Mouse (Mus musculus) limb, embryonic 13.5 days (tissue): ENCODE results near the gene Tceanc2. TPM values are rescaled to one million over a fixed set of nuclear protein-coding genes. Genes with fewer than 3 reads are reported as not detected.

ENCODE experiments used
- ATAC-seq: fragments of 200-750 bp; cut with Nextera tagmentation; 2 replicates; pipeline ENCODE4 v1.8.0; 2017; ENCODE audit warnings: low read depth, moderate number of reproducible peaks, moderate TSS enrichment; ENCODE audit not compliant: low FRiP score
- H3K27ac ChIP-seq: fragments of 300-500 bp; sonication (generic); 2 replicates; pipeline ENCODE4 v1.5.1; 2015; ENCODE audit warnings: inconsistent platforms, mild to moderate bottlenecking, moderate library complexity
- H3K27me3 ChIP-seq: fragments of 300-500 bp; sonication (generic); 2 replicates; pipeline ENCODE4 v1.6.1; 2015; ENCODE audit warnings: mild to moderate bottlenecking, inconsistent platforms
- H3K36me3 ChIP-seq: fragments of 300-500 bp; sonication (generic); 2 replicates; pipeline ENCODE4 v1.6.1; 2015; ENCODE audit warnings: inconsistent platforms, mild to moderate bottlenecking, moderate library complexity
- H3K4me1 ChIP-seq: fragments of 300-500 bp; sonication (generic); 2 replicates; pipeline ENCODE4 v1.6.1; 2015; ENCODE audit warnings: inconsistent platforms
- H3K4me2 ChIP-seq: fragments of 300-500 bp; sonication (generic); replicated peaks from 2 replicates; pipeline ENCODE4 v1.6.1; 2015; ENCODE audit warnings: inconsistent platforms, mild to moderate bottlenecking, moderate library complexity
- H3K4me3 ChIP-seq: fragments of 300-500 bp; sonication (generic); 2 replicates; pipeline ENCODE4 v1.5.1; 2015; ENCODE audit warnings: moderate library complexity, mild to moderate bottlenecking, inconsistent platforms
- H3K9ac ChIP-seq: fragments of 300-500 bp; sonication (generic); 2 replicates; pipeline ENCODE4 v1.6.1; 2015; ENCODE audit warnings: mild to moderate bottlenecking, inconsistent platforms
- H3K9me3 ChIP-seq: fragments of 300-500 bp; sonication (generic); 2 replicates; pipeline ENCODE4 v1.6.1; 2016; ENCODE audit warnings: inconsistent platforms
- WGBS: fragments of 180-500 bp; shearing (Covaris S2); methylation state at CpG from one replicate; pipeline ENCODE4 v1.1.7; 2015; 5-methylcytosine and 5-hydroxymethylcytosine counted together
- polyA plus RNA-seq: library from polyadenylated mRNA; unstranded; fragments of >200 nt; fragmentation: Nextera tagmentation; extraction: Ambion mirVana; gene quantifications from 2 replicates; pipeline ENCODE4 v1.2.1, GENCODE M21; 2015

Gene Tceanc2
- polyA plus RNA-seq, 1 experiment from 2014 or later: 32.7 TPM

GRCm38 (mm10) chr4:107203001-107203400, 24.1 kb upstream of the Tceanc2 start:
- Histone ChIP-seq H3K9me3 (no peaks in the 10 kb centered on the region), H3K27ac (no peak overlapping the region), H3K4me1 (no peaks in the 10 kb centered on the region), H3K4me3 (no peak overlapping the region), H3K4me2 (no peak overlapping the region), H3K36me3 (peaks cover 94% of the 10 kb centered on the region), H3K27me3 (no peaks in the 10 kb centered on the region), H3K9ac (no peak overlapping the region)
- 89% methylated on average over 7 of the region's 7 CpGs for WGBS
- no peak for ATAC-seq

DNA sequence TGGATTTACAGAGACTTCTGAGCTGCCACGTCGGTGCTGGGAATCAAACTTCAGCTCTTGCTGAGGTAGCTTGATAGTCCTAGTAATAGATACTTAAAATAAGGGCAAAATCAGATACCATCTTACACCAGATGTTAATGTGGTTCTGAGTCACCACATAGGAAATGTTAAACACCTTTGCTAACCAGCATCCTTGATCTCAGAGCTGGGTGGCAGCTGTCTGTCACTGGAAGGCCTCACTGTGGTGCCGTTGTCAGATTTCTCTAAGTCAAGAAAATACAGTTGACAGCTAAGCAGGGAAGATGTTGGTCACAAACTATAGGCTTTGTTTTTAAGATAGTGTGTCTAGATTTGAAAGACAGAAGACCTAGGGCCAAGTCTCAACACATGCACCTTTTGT, 22.9 kb upstream of the Tceanc2 start:
- 96% methylated on average over 3 of the region's 3 CpGs for WGBS
- Histone ChIP-seq H3K9me3 (no peaks in the 10 kb centered on the region), H3K4me3 (no peak overlapping the region), H3K27me3 (no peaks in the 10 kb centered on the region), H3K4me1 (no peaks in the 10 kb centered on the region), H3K9ac (no peak overlapping the region), H3K4me2 (no peak overlapping the region), H3K36me3 (peaks cover 95% of the 10 kb centered on the region), H3K27ac (no peak overlapping the region)
- ATAC-seq: no peak

GRCm38 (mm10) chr4:107198072-107198471, 19.2 kb upstream of the Tceanc2 start:
- Histone ChIP-seq H3K27me3 (no peaks in the 10 kb centered on the region), H3K4me2 (no peak overlapping the region), H3K36me3 (peaks cover 90% of the 10 kb centered on the region), H3K9me3 (no peaks in the 10 kb centered on the region), H3K9ac (no peak overlapping the region), H3K4me1 (no peaks in the 10 kb centered on the region), H3K27ac (no peak overlapping the region), H3K4me3 (no peak overlapping the region)
- ATAC-seq: no peak
- WGBS: 91% methylated on average over 5 of the region's 5 CpGs

- WGBS: 85% methylated on average over 2 of the region's 2 CpGs
- H3K4me1 ChIP-seq: no peaks in the 10 kb centered on the region
- no peak for ATAC-seq
Observed at GRCm38 (mm10) chr4:107196454-107196853, 17.5 kb upstream of the Tceanc2 start.

DNA sequence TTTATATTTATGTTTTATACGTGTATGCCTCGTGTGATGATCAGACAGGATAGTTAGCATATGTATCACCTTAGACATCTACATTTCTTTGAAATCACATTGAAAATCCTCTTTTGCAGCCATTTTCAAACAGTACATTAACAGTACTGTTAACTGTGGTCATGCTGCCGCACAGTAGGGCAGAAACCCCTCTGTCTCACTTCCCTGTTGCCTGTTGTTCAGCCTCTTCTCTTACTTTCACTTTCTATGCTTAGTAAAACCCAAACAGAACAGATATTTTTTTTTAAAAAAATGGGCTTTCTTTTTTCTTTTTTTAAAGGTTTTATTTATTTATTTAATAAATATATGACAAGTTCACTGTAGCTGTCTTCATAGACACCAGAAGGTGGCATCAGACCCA, 14.9 kb upstream of the Tceanc2 start:
- ATAC-seq: no peak
- Histone ChIP-seq H3K4me1 (no peaks in the 10 kb centered on the region), H3K27ac (no peak overlapping the region), H3K9me3 (no peaks in the 10 kb centered on the region), H3K4me2 (no peak overlapping the region), H3K36me3 (peaks cover 83% of the 10 kb centered on the region), H3K27me3 (no peaks in the 10 kb centered on the region), H3K4me3 (no peak overlapping the region), H3K9ac (no peak overlapping the region)
- WGBS: 94% methylated on average over 3 of the region's 3 CpGs

More at GRCm38 (mm10) chr4:107196454-107196853, 17.5 kb upstream of the Tceanc2 start:
- peaks cover 86% of the 10 kb centered on the region for H3K36me3 ChIP-seq
- H3K27me3 ChIP-seq: no peaks in the 10 kb centered on the region
- no peak overlapping the region for H3K9ac ChIP-seq
- H3K9me3 ChIP-seq: no peaks in the 10 kb centered on the region
- no peak overlapping the region for H3K27ac ChIP-seq
- H3K4me2 ChIP-seq: no peak overlapping the region
- no peak overlapping the region for H3K4me3 ChIP-seq

DNA sequence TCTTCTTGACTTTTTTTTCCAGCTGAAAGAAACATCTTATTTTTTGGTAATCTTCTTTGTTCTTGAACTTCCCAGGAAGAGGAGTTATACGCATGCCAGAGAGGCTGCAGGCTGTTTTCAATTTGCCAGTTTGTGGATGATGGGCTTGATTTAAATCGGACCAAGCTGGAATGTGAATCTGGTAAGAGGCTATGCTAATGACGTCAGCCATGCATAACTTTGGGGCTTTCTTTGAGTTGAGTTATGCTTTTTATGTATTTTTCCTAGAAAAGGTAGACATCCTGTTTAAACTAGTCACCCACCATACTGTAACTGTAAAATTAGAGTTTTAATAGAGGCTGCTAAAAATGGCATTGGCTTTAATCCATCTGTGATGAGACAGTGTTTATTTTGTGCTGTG, 6.8 kb upstream of the Tceanc2 start:
- ATAC-seq: 0 out of 2 replicates have a peak, but pooled peaks have one; percentile 32
- Histone ChIP-seq H3K4me2 (no peak overlapping the region), H3K9ac (no peak overlapping the region), H3K27me3 (no peaks in the 10 kb centered on the region), H3K4me1 (peaks cover 34% of the 10 kb centered on the region), H3K27ac (peak overlapping the region; percentile 48; the same call in 1 of the 2 replicates), H3K9me3 (no peaks in the 10 kb centered on the region), H3K4me3 (no peak overlapping the region), H3K36me3 (peaks cover 46% of the 10 kb centered on the region)
- 21% methylated on average over 3 of the region's 3 CpGs for WGBS

- 84% methylated on average over 4 of the region's 4 CpGs for WGBS
- no peaks in the 10 kb centered on the region for H3K9me3 ChIP-seq
- H3K36me3 ChIP-seq: peaks cover 23% of the 10 kb centered on the region
- no peak overlapping the region for H3K27ac ChIP-seq
- H3K4me2 ChIP-seq: no peak overlapping the region
- no peak for ATAC-seq
- H3K4me1 ChIP-seq: peaks cover 46% of the 10 kb centered on the region
- H3K4me3 ChIP-seq: no peak overlapping the region
- H3K9ac ChIP-seq: no peak overlapping the region
- H3K27me3 ChIP-seq: no peaks in the 10 kb centered on the region
Observed at GRCm38 (mm10) chr4:107183203-107183602, 4.3 kb upstream of the Tceanc2 start.

- Histone ChIP-seq H3K27ac (no peak overlapping the region), H3K36me3 (peaks cover 19% of the 10 kb centered on the region), H3K4me1 (peaks cover 46% of the 10 kb centered on the region), H3K9ac (no peak overlapping the region), H3K27me3 (no peaks in the 10 kb centered on the region), H3K4me2 (no peak overlapping the region), H3K9me3 (no peaks in the 10 kb centered on the region), H3K4me3 (no peak overlapping the region)
- no peak for ATAC-seq
- WGBS: 46% methylated on average over 2 of the region's 2 CpGs
Observed at GRCm38 (mm10) chr4:107182796-107183195, 3.9 kb upstream of the Tceanc2 start.

GRCm38 (mm10) chr4:107181866-107182265, 3.0 kb upstream of the Tceanc2 start:
- no peak overlapping the region for H3K4me3 ChIP-seq
- no peak for ATAC-seq
- H3K4me2 ChIP-seq: no peak overlapping the region
- H3K27me3 ChIP-seq: no peaks in the 10 kb centered on the region
- WGBS: 82% methylated on average over 6 of the region's 6 CpGs
- no peak overlapping the region for H3K27ac ChIP-seq
- H3K4me1 ChIP-seq: peaks cover 56% of the 10 kb centered on the region
- no peaks in the 10 kb centered on the region for H3K9me3 ChIP-seq
- H3K36me3 ChIP-seq: peaks cover 11% of the 10 kb centered on the region
- H3K9ac ChIP-seq: no peak overlapping the region

- no peak for ATAC-seq
- H3K4me2 ChIP-seq: no peak overlapping the region
Observed at GRCm38 (mm10) chr4:107180746-107181145, 1.8 kb upstream of the Tceanc2 start.

GRCm38 (mm10) chr4:107179561-107179960, 645 bp upstream of the Tceanc2 start:
- Histone ChIP-seq H3K27me3 (no peaks in the 10 kb centered on the region), H3K36me3 (peaks cover 9% of the 10 kb centered on the region), H3K4me2 (peak overlapping the region; percentile 81), H3K4me1 (peaks cover 42% of the 10 kb centered on the region), H3K27ac (peak overlapping the region; percentile 96; the same call in 1 of the 2 replicates), H3K9ac (peak overlapping the region; percentile 93), H3K9me3 (no peaks in the 10 kb centered on the region), H3K4me3 (peak overlapping the region; percentile 96)
- WGBS: 2% methylated on average over 8 of the region's 8 CpGs
- ATAC-seq: no peak

More at GRCm38 (mm10) chr4:107180746-107181145, 1.8 kb upstream of the Tceanc2 start:
- no peak overlapping the region for H3K9ac ChIP-seq
- no peak overlapping the region for H3K27ac ChIP-seq
- peaks cover 50% of the 10 kb centered on the region for H3K4me1 ChIP-seq
- no peaks in the 10 kb centered on the region for H3K27me3 ChIP-seq
- H3K36me3 ChIP-seq: peaks cover under 1% of the 10 kb centered on the region; the same call in 1 of the 2 replicates
- peak overlapping the region; percentile 96; the same call in 1 of the 2 replicates for H3K4me3 ChIP-seq
- no peaks in the 10 kb centered on the region for H3K9me3 ChIP-seq

DNA sequence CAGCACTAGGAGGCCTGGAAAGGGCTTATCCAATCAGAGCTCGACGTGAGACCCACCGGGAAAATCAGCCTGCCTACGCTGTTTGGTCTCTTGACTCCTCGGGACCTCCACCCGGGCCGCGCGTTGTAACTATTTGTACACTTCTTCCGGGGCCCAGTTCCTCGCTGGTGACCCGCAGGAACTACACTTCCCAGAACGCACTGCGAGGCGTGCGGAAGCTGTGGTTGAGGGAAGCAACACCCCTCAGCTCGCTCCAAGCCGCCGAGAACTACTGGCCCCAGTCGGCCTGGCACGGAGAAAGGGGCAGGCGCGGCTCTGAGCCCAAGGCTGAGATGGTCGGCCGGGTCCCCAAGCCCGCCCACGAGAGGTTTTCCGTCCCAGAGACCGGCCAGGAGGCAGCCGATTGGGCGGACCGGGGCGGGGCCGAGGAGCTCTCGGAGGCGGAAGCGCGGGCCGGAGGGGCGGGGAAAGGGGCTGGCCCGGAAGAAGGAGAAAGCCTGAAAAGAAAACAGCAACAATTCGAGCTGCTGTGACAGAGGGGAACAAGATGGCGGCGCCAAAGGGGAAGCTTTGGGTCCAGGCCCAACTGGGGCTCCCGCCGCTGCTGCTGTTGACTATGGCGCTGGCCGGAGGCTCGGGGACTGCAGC, 610 bp downstream of the Tceanc2 start, which contains the start of gene Tmem59:
Gene Tmem59, plus strand, starts transcription at position 218 of the 648 bp plus-strand sequence.
- H3K27me3 ChIP-seq: no peaks in the 10 kb centered on the region
- under 1% methylated on average over 48 of the region's 49 CpGs for WGBS
- H3K36me3 ChIP-seq: peaks cover 17% of the 10 kb centered on the region

GRCm38 (mm10) chr4:107177506-107177905, 1.4 kb downstream of the Tceanc2 start:
- Histone ChIP-seq H3K9me3 (no peaks in the 10 kb centered on the region), H3K27me3 (no peaks in the 10 kb centered on the region), H3K4me2 (peak overlapping the region; percentile 81), H3K9ac (peak overlapping the region; percentile 93), H3K4me1 (peaks cover 36% of the 10 kb centered on the region), H3K27ac (peak overlapping the region; percentile 96; the same call in 1 of the 2 replicates), H3K36me3 (peaks cover 23% of the 10 kb centered on the region), H3K4me3 (peak overlapping the region; percentile 96)
- 42% methylated on average over 11 of the region's 11 CpGs for WGBS
- no peak for ATAC-seq

More for the DNA sequence above, 610 bp downstream of the Tceanc2 start, which contains the start of gene Tmem59:
- ATAC-seq: peak; percentile 96
- H3K4me1 ChIP-seq: peaks cover 41% of the 10 kb centered on the region
- peak within 1 kb of the TSS; percentile 81 for H3K4me2 ChIP-seq
- peak within 1 kb of the TSS; percentile 96 for H3K27ac ChIP-seq
- peak within 1 kb of the TSS; percentile 96 for H3K4me3 ChIP-seq
- no peaks in the 10 kb centered on the region for H3K9me3 ChIP-seq
- peak within 1 kb of the TSS; percentile 93 for H3K9ac ChIP-seq
